7 mouse cellular contexts compared by ENCODE assay signal in genomic region chr11:99024468-99025134, GRCm38 (mm10). TPM values are rescaled to one million over a fixed set of nuclear protein-coding genes. Genes with fewer than 3 reads are reported as not detected.
A peak's percentile ranks its signal among the peaks of the same experiment; 100 is the strongest.
DNase-seq lines count a peak whose midpoint lies in the region; ATAC-seq and TF ChIP-seq lines count a peak whose summit lies in the region.

No protein-coding gene starts in this region.

- peak overlapping the region; percentile 63 for H3K27ac ChIP-seq in thymus, adult 2 months (ENCODE audit: control insufficient read depth, insufficient read depth, low read length)
- H3K27ac ChIP-seq in forebrain, embryonic 12.5 days = peak overlapping the region; percentile 39; the same call in 1 of the 2 replicates
- H3K27ac ChIP-seq in limb, embryonic 15.5 days = peak overlapping the region; percentile 74
- H3K27ac ChIP-seq in stomach, embryonic 16.5 days (ENCODE audit: low read length) = peak overlapping the region; percentile 64

- peak overlapping the region; percentile 53 for H3K4me3 ChIP-seq in thymus, adult 2 months (ENCODE audit: control insufficient read depth, insufficient read depth, low read length)
- H3K4me3 ChIP-seq in forebrain, embryonic 12.5 days (replicated peaks) = peak overlapping the region; percentile 70
- H3K4me3 ChIP-seq in limb, embryonic 15.5 days = peak overlapping the region; percentile 68
- peak overlapping the region; percentile 44 for H3K4me3 ChIP-seq in stomach, embryonic 16.5 days (replicated peaks; ENCODE audit: low read length)

- no peak for DNase-seq in thymus, adult 2 months
- DNase-seq in thymus, postnatal 10 days (ENCODE audit: low spot score in 2 of 2) = no peak
- no peak for DNase-seq in urinary bladder, postnatal 4 days (ENCODE audit: low spot score in 2 of 2)
- DNase-seq in spleen, postnatal 4 days (ENCODE audit: low spot score in 2 of 2) = no peak

- H3K36me3 ChIP-seq in thymus, adult 2 months (ENCODE audit: control insufficient read depth, insufficient read depth, low read length) = peaks cover 3% of the 10 kb centered on the region; the same call in 1 of the 2 replicates
- peaks cover 25% of the 10 kb centered on the region for H3K36me3 ChIP-seq in forebrain, embryonic 12.5 days (replicated peaks)
- H3K36me3 ChIP-seq in limb, embryonic 15.5 days = peaks cover 14% of the 10 kb centered on the region
- H3K36me3 ChIP-seq in stomach, embryonic 16.5 days (ENCODE audit: control insufficient read depth, insufficient read depth, low read length) = peaks cover 3% of the 10 kb centered on the region; the same call in 1 of the 2 replicates

- peak overlapping the region; percentile 44 for H3K4me2 ChIP-seq in forebrain, embryonic 12.5 days
- peak overlapping the region; percentile 45 for H3K4me2 ChIP-seq in limb, embryonic 15.5 days
- H3K4me2 ChIP-seq in stomach, embryonic 16.5 days (ENCODE audit: low read depth, low read length) = peak overlapping the region; percentile 58

- H3K9ac ChIP-seq in forebrain, embryonic 12.5 days = no peak overlapping the region
- H3K9ac ChIP-seq in limb, embryonic 15.5 days = no peak overlapping the region
- H3K9ac ChIP-seq in stomach, embryonic 16.5 days (ENCODE audit: low read length) = peak overlapping the region; percentile 59

- no peak for TF ChIP-seq POLR2A in thymus, adult 2 months (IDR thresholded peaks at IDR 0.05; ENCODE audit: control insufficient read depth, extremely low read depth, insufficient read depth, low read length, poor library complexity)

- peak; percentile 3 for ATAC-seq in forebrain, embryonic 12.5 days (ENCODE audit: low FRiP score)
- ATAC-seq in limb, embryonic 15.5 days (ENCODE audit: insufficient number of reproducible peaks, low FRiP score, low TSS enrichment, low read depth) = peak; percentile 17; the same call in 1 of the 2 replicates
- ATAC-seq in stomach, embryonic 16.5 days (ENCODE audit: insufficient read depth, low FRiP score) = peak; percentile 22; the same call in 1 of the 2 replicates

- no peak for TF ChIP-seq CTCF in thymus, adult 2 months (IDR thresholded peaks at IDR 0.05; ENCODE audit: borderline replicate concordance, control insufficient read depth, extremely low read depth, insufficient read depth, low read length, poor library complexity)

- H3K9me3 ChIP-seq in forebrain, embryonic 12.5 days = no peaks in the 10 kb centered on the region
- no peaks in the 10 kb centered on the region for H3K9me3 ChIP-seq in limb, embryonic 15.5 days
- H3K9me3 ChIP-seq in stomach, embryonic 16.5 days (replicated peaks; ENCODE audit: control insufficient read depth, low read length) = no peaks in the 10 kb centered on the region

- H3K27me3 ChIP-seq in thymus, adult 2 months (ENCODE audit: control insufficient read depth, insufficient read depth, low read length) = no peaks in the 10 kb centered on the region
- H3K27me3 ChIP-seq in forebrain, embryonic 12.5 days = 0 out of 2 replicates have a peak, but pooled peaks cover 4% of the 10 kb centered on the region
- no peaks in the 10 kb centered on the region for H3K27me3 ChIP-seq in limb, embryonic 15.5 days
- H3K27me3 ChIP-seq in stomach, embryonic 16.5 days (ENCODE audit: control insufficient read depth, insufficient read depth, low read length) = no peaks in the 10 kb centered on the region

- WGBS in thymus, adult 2 months = 32% methylated on average over 18 of the region's 18 CpGs
- WGBS in forebrain, embryonic 12.5 days = 53% methylated on average over 18 of the region's 18 CpGs
- 39% methylated on average over 18 of the region's 18 CpGs for WGBS in limb, embryonic 15.5 days
- 32% methylated on average over 18 of the region's 18 CpGs for WGBS in stomach, embryonic 16.5 days

- peaks cover 20% of the 10 kb centered on the region for H3K4me1 ChIP-seq in thymus, adult 2 months (replicated peaks; ENCODE audit: control insufficient read depth, insufficient read depth, low read length)
- peaks cover 29% of the 10 kb centered on the region for H3K4me1 ChIP-seq in forebrain, embryonic 12.5 days
- peaks cover 20% of the 10 kb centered on the region for H3K4me1 ChIP-seq in limb, embryonic 15.5 days
- H3K4me1 ChIP-seq in stomach, embryonic 16.5 days (ENCODE audit: control insufficient read depth, insufficient read depth, low read length) = 0 out of 2 replicates have a peak, but pooled peaks cover 6% of the 10 kb centered on the region

RNA-seq across cellular contexts. Expression of gene Top2a, which starts 0.6 kb away (rescaled TPM):
- polyA plus RNA-seq in thymus, adult 2 months (2012; rRNA removed) = 59.2 and 85.6 TPM in 2 replicates
- 355 and 367 TPM in 2 replicates for polyA plus RNA-seq in forebrain, embryonic 12.5 days (2016; fragmentation: Nextera tagmentation; extraction: Ambion mirVana)
- polyA plus RNA-seq in limb, embryonic 15.5 days (2015; fragmentation: Nextera tagmentation; extraction: Ambion mirVana) = 162 and 178 TPM in 2 replicates
- 186 and 188 TPM in 2 replicates for polyA plus RNA-seq in stomach, embryonic 16.5 days (2015; fragmentation: Nextera tagmentation; extraction: Ambion mirVana)

RNA-seq across cellular contexts. Expression of gene Igfbp4, which starts 16.4 kb away (rescaled TPM):
- polyA plus RNA-seq in thymus, adult 2 months (2012; rRNA removed) = 176 and 220 TPM in 2 replicates
- polyA plus RNA-seq in forebrain, embryonic 12.5 days (2016; fragmentation: Nextera tagmentation; extraction: Ambion mirVana) = 214 and 247 TPM in 2 replicates
- 1,243 and 1,296 TPM in 2 replicates for polyA plus RNA-seq in limb, embryonic 15.5 days (2015; fragmentation: Nextera tagmentation; extraction: Ambion mirVana)
- polyA plus RNA-seq in stomach, embryonic 16.5 days (2015; fragmentation: Nextera tagmentation; extraction: Ambion mirVana) = 411 and 440 TPM in 2 replicates

RNA-seq across cellular contexts. Expression of gene Gjd3, which starts 41.8 kb away (rescaled TPM):
- 1.3 and 1.9 TPM in 2 replicates for polyA plus RNA-seq in thymus, adult 2 months (2012; rRNA removed)
- 0.24 and 0.47 TPM in 2 replicates for polyA plus RNA-seq in forebrain, embryonic 12.5 days (2016; fragmentation: Nextera tagmentation; extraction: Ambion mirVana)
- polyA plus RNA-seq in limb, embryonic 15.5 days (2015; fragmentation: Nextera tagmentation; extraction: Ambion mirVana) = 0.49 and 0.86 TPM in 2 replicates
- 0.44 TPM in 1 of 2 replicates, not detected in the other for polyA plus RNA-seq in stomach, embryonic 16.5 days (2015; fragmentation: Nextera tagmentation; extraction: Ambion mirVana)
